Mouse (Mus musculus) CD4-positive, CD25-positive, alpha-beta regulatory T cell (primary cell): ENCODE data around the gene Dnajb8. TPM values are rescaled to one million over a fixed set of nuclear protein-coding genes. Genes with fewer than 3 reads are reported as not detected.

Experiments
- polyA plus RNA-seq: library from polyadenylated mRNA; unstranded; fragments of 100-300 nt; shearing (Covaris generic); gene quantifications from one replicate; pipeline ENCODE4 v1.2.1, GENCODE M21; 2017

The Dnajb8 gene
- polyA plus RNA-seq, result not detected

DNA sequence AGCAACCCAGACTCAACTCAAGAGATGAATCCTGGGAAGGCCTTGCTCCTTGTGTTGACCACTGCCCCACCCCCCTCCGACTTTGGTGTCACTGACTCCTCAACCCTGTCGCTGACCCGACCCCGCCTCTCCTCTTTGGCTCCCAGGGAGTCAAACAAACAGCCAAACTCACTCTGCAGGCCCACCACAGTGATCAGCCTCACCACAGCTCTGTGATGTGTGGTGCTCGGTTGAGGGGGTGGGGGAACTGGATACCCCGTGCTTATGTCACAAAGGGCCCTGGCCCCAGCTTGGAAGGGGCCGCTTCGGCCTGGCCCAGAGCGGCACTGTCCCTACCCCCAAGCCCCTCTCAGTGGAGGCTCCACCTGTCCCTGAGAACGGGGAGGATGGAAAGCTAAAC is at the start of gene Dnajb8:
Gene Dnajb8 (plus strand): TSS at position 301 of the 400 bp plus-strand sequence.

DNA sequence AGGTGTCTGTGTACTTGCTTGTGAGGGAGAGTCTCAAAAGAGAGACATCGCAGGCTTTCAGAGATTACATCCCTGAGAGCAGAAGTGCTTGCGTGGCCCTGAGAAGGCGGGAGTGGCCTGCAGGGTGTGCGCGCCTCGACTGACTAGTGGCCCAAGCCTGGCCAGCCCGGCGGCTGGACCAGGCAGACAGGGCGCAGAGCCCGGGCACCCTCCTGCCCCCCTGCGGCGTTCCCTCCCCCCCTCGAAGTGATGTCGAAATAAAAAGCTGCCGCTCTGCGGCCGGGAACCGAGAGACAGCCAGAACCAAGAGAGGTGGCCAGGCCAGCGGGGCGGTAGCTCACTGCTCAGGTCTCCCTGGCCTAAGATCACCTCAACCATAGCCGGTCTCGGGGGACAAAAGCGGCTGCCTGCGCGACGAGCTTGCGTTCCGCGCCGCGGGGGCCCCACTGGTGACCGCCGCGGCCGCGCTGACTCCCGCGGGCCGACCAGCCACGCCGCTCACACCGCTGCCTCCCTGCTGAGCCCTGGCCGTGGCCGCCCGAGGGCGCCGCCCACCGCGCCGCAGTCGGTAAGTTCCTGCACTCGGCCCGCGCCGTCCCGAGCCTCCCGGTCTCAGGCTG is 28.5 kb upstream of the Dnajb8 start, which contains the start of gene Gata2:
Gene Gata2 (plus strand): TSS at position 459 of the 620 bp plus-strand sequence.

Other genes with a start within 250 kb of the Dnajb8 start
- not detected for gene H1fx, start 240.6 kb upstream of the Dnajb8 start, polyA plus RNA-seq
- gene Rab7, start 177.0 kb upstream of the Dnajb8 start, polyA plus RNA-seq, result 285 TPM
- gene Rpn1, start 137.8 kb upstream of the Dnajb8 start, polyA plus RNA-seq, result 213 TPM
- gene Gata2, start 28.4 kb upstream of the Dnajb8 start, polyA plus RNA-seq, result not detected
- gene Eefsec, start 224.3 kb downstream of the Dnajb8 start, polyA plus RNA-seq, result 60.2 TPM
- gene Ruvbl1, start 243.1 kb downstream of the Dnajb8 start, polyA plus RNA-seq, result 81.7 TPM